Mouse (Mus musculus) intestine, embryonic 14.5 days (tissue): ENCODE data around the gene St8sia1. TPM values are rescaled to one million over a fixed set of nuclear protein-coding genes. Genes with fewer than 3 reads are reported as not detected.

Experiments used
- ATAC-seq: fragments of 200-750 bp; cut with Nextera tagmentation; replicated peaks from 2 replicates; pipeline ENCODE4 v1.8.0; 2017; ENCODE audit warnings: low read depth, moderate number of reproducible peaks, moderate TSS enrichment, moderate library complexity; ENCODE audit not compliant: low FRiP score, low TSS enrichment
- DNase-seq: peaks from one replicate; pipeline ENCODE4 v3.0.0-alpha.2; 2018; ENCODE audit warnings: low spot score
- H3K27ac ChIP-seq: fragments of 300-500 bp; sonication (generic); 2 replicates; pipeline ENCODE4 v1.5.1; 2014; ENCODE audit warnings: low read depth, mild to moderate bottlenecking, control low read depth
- H3K27me3 ChIP-seq: fragments of 300-500 bp; sonication (generic); replicated peaks from 2 replicates; pipeline ENCODE4 v1.6.1; 2014; ENCODE audit warnings: low read length, control low read depth; ENCODE audit not compliant: control insufficient read depth, insufficient read depth
- H3K36me3 ChIP-seq: fragments of 300-500 bp; sonication (generic); 2 replicates; pipeline ENCODE4 v1.6.1; 2014; ENCODE audit warnings: low read length, control low read depth; ENCODE audit not compliant: control insufficient read depth, insufficient read depth
- H3K4me1 ChIP-seq: fragments of 300-500 bp; sonication (generic); replicated peaks from 2 replicates; pipeline ENCODE4 v1.6.1; 2014; ENCODE audit warnings: low read length, control low read depth, mixed read lengths; ENCODE audit not compliant: control insufficient read depth, insufficient read depth
- H3K4me2 ChIP-seq: fragments of 300-500 bp; sonication (generic); 2 replicates; pipeline ENCODE4 v1.6.1; 2014; ENCODE audit warnings: low read length
- H3K4me3 ChIP-seq: fragments of 300-500 bp; sonication (generic); 2 replicates; pipeline ENCODE4 v1.5.1; 2014; ENCODE audit warnings: low read depth, low read length, control low read depth, mixed read lengths
- H3K9ac ChIP-seq: fragments of 300-500 bp; sonication (generic); 2 replicates; pipeline ENCODE4 v1.6.1; 2014; ENCODE audit warnings: mild to moderate bottlenecking, low read length
- H3K9me3 ChIP-seq: fragments of 300-500 bp; sonication (generic); 2 replicates; pipeline ENCODE4 v1.6.1; 2016; ENCODE audit warnings: low read length, control low read depth; ENCODE audit not compliant: control insufficient read depth
- WGBS: fragments of 180-500 bp; shearing (Covaris S2); extraction: QIAGEN DNeasy Blood & Tissue Kit; methylation state at CpG from one replicate; pipeline ENCODE4 v1.1.7; 2014; 5-methylcytosine and 5-hydroxymethylcytosine counted together
- polyA plus RNA-seq: library from polyadenylated mRNA; unstranded; fragments of >200 nt; fragmentation: Nextera tagmentation; extraction: Ambion mirVana; gene quantifications from 2 replicates; pipeline ENCODE4 v1.2.1, GENCODE M21; 2014

St8sia1 gene
- polyA plus RNA-seq, 1 experiment from 2014 or later, result 1.8 TPM

DNA sequence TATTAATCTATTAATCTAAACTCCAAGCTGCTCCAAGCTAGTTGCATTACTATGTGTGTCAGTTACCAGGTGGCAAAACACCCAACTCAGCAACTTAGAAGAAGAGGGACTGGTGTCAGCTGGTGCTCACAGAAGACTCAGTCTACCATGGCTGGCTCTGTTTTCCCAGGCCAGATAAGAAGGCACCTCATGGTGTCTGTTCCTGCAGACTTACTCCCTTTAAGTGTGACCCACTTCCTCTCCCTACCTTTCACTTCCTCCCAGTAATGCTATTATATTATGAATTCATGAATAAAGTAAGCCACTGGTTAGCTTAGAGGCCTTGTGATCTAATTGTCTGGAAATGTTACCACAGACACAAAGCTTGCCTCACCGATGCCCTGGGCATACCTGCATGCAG is 3.2 kb upstream of the St8sia1 start:
- no peaks in the 10 kb centered on the region for H3K36me3 ChIP-seq
- DNase-seq, result no peak
- no peak for ATAC-seq
- no peak overlapping the region for H3K27ac ChIP-seq
- H3K27me3 ChIP-seq, result peaks cover 3% of the 10 kb centered on the region; the same call in 1 of the 2 replicates
- peaks cover 7% of the 10 kb centered on the region for H3K4me1 ChIP-seq
- no peak overlapping the region for H3K4me2 ChIP-seq
- H3K9me3 ChIP-seq, result no peaks in the 10 kb centered on the region
- H3K4me3 ChIP-seq, result no peak overlapping the region
- 90% methylated on average over 1 of the region's 1 CpGs for WGBS
- no peak overlapping the region for H3K9ac ChIP-seq

DNA sequence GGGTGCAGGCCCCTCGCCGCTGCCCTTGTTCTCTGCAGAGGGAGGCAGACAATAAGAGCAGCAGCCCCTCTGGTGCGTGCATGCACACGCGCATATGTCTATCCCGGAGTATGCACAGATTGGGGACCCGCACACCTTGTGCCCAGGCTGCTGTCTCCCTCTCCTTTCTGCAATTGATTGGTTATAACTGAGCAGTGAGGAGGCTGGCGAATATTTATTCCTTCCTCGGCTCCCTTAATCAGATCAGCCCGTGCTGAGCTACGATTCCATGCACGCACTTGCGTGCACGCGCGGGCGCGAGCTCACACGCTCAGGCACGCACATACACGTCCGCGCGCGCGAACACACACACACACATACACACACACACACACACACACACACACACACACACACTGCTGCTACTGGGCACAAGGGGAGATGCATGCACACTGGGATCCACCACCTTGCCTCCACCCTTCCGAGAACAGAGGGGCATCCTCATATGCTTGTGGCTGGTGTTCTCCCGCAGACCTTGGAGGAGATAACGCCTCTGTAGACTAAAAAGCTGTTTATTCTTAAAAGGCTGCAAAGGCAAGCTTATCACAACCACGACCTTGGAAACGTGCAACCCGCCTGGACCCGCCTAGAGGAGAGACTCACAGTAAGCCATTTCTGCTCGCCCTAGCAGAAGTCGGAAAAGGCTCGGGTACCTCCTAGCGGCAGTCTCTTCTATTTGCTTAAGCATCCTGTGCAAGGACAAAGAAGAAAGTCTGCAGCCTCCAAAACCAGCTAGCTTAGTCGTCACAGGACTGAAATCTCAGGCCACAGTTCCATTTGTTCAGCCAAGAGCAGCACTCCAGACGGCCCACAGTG is 506 bp upstream of the St8sia1 start:
- Histone ChIP-seq H3K4me3 (peak overlapping the region; percentile 51), H3K27ac (peak overlapping the region; percentile 66)
- WGBS, result under 1% methylated on average over 39 of the region's 39 CpGs

DNA sequence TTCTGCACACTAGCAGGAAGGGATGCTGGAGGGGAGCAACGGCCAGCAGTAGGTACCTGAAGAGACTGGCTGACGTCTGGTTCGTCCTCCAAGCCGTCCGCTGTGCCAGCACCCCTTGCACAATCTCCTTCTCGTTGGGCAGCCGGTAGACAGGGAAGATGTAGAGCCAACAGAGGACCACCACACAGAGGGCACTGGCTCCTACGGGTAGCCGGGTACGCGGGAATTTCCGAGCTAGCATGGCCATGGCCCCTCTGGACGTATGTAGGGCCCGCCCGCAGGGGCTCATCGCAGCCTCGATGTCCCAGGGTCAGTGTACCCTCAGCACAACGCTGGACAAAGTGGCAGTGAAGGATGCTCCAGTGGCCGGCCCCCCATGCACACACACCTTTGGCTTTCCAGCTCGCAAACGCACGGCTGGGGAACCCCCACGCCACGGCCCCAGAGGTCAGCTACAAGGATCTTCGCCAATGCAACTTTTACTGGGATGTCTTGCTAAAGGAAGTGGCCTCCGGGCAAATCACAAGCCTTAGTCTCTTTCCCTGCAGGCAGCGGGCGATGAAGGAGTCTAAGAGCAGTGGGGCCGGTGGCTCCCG is 674 bp downstream of the St8sia1 start:
- Histone ChIP-seq H3K9ac (peak overlapping the region; percentile 56), H3K27ac (peak overlapping the region; percentile 66; the same call in 1 of the 2 replicates), H3K27me3 (peaks cover 3% of the 10 kb centered on the region; the same call in 1 of the 2 replicates), H3K4me1 (peaks cover 16% of the 10 kb centered on the region), H3K4me3 (peak overlapping the region; percentile 51), H3K4me2 (peak overlapping the region; percentile 69), H3K9me3 (no peaks in the 10 kb centered on the region), H3K36me3 (no peaks in the 10 kb centered on the region)
- 21% methylated on average over 30 of the region's 30 CpGs for WGBS
- no peak for DNase-seq
- no peak for ATAC-seq

More for the DNA sequence above, 506 bp upstream of the St8sia1 start:
- peaks cover 3% of the 10 kb centered on the region; the same call in 1 of the 2 replicates for H3K27me3 ChIP-seq
- no peaks in the 10 kb centered on the region for H3K36me3 ChIP-seq
- DNase-seq (peak; percentile 86), ATAC-seq (peak; percentile 76)
- H3K9me3 ChIP-seq, result no peaks in the 10 kb centered on the region
- H3K4me2 ChIP-seq, result peak overlapping the region; percentile 69
- H3K4me1 ChIP-seq, result peaks cover 16% of the 10 kb centered on the region
- H3K9ac ChIP-seq, result peak overlapping the region; percentile 56

DNA sequence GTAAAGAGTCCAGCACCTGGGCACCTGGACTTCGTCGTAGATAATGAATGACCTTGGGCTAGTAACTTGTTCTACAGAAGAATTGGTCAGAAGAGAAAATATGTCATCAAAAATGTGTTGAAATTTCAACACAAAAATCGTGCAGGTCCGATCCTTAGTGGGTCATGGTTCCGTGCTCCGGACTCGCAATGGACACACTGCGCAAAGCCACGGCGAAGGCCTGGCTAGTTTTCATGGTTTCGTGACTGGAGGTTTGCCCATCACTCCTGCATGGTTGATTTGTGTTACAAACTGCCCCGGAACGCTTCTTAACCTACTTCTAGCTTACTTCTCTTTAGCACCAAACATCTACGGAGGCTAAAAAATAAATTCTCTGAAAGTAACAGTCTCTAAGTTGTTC is 1.4 kb downstream of the St8sia1 start:
- Histone ChIP-seq H3K4me2 (peak overlapping the region; percentile 69), H3K27ac (no peak overlapping the region), H3K4me3 (peak overlapping the region; percentile 51; the same call in 1 of the 2 replicates), H3K9me3 (no peaks in the 10 kb centered on the region), H3K9ac (no peak overlapping the region), H3K4me1 (peaks cover 16% of the 10 kb centered on the region), H3K27me3 (peaks cover 3% of the 10 kb centered on the region; the same call in 1 of the 2 replicates), H3K36me3 (no peaks in the 10 kb centered on the region)
- 84% methylated on average over 14 of the region's 14 CpGs for WGBS
- DNase-seq (no peak), ATAC-seq (no peak)

DNA sequence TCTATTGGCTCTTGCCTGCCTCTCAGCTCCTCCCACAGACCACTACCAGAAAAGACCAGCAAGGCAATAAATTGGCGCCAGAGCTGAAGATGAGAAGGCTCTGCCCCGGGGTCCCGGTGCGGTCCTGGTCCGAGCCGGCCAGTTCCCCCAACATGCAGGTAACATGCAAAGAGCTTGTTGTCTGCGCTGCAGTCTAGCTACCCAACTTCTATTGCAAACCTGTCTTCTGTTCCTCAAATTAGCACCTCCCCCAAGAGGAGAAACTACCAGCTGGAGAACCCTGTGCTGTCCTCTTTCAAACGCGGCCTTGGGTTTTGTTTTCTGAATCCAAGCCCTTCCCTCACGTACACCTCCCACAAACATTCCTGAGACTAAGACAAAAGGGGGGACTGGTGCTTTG is 1.8 kb downstream of the St8sia1 start:
- no peak for DNase-seq
- peaks cover 3% of the 10 kb centered on the region; the same call in 1 of the 2 replicates for H3K27me3 ChIP-seq
- peak overlapping the region; percentile 69 for H3K4me2 ChIP-seq
- no peaks in the 10 kb centered on the region for H3K9me3 ChIP-seq
- peaks cover 16% of the 10 kb centered on the region for H3K4me1 ChIP-seq
- H3K36me3 ChIP-seq, result no peaks in the 10 kb centered on the region
- H3K4me3 ChIP-seq, result peak overlapping the region; percentile 51; the same call in 1 of the 2 replicates
- WGBS, result 59% methylated on average over 10 of the region's 10 CpGs
- no peak overlapping the region for H3K27ac ChIP-seq
- no peak overlapping the region for H3K9ac ChIP-seq
- no peak for ATAC-seq

DNA sequence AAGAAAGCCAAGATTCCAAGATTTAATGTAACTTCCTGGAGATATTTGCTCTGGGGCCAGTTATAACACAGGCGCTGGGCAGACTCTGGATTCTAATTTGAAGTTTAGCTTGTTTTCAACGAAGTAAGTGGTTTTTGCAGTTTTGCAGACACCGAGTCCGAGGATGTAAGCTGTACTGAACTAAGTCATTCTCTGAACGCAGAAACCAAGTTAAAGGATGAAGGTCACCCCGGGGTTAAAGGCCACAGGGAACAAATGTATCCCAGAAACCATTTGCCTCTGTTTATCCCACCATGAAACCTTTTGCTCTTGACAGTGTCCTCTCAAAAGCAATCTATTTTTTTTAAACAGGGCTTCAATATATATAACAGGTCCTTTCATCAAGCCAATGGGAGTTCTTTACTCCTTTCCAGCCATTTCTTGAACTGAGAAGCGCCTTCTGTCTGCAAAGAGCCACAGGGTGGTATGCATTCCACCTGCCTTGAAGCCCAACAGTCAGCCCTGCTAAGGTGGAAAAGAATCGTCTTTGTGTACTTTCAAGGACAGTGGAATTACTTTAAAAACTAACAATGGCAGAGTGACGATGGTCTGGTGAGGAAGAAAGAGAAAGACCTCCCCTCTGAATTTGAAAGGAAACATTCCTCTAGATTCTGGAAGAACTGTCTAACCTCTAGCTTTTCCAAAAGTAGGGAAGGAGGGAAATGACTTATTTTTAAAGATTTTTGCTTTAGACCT is 2.4 kb downstream of the St8sia1 start:
- H3K9me3 ChIP-seq, result no peaks in the 10 kb centered on the region
- peak overlapping the region; percentile 51; the same call in 1 of the 2 replicates for H3K4me3 ChIP-seq
- H3K27me3 ChIP-seq, result peaks cover 3% of the 10 kb centered on the region; the same call in 1 of the 2 replicates
- no peak for DNase-seq
- H3K36me3 ChIP-seq, result no peaks in the 10 kb centered on the region
- peak overlapping the region; percentile 69 for H3K4me2 ChIP-seq
- peaks cover 16% of the 10 kb centered on the region for H3K4me1 ChIP-seq
- H3K27ac ChIP-seq, result no peak overlapping the region
- no peak overlapping the region for H3K9ac ChIP-seq
- WGBS, result 57% methylated on average over 9 of the region's 9 CpGs
- no peak for ATAC-seq

DNA sequence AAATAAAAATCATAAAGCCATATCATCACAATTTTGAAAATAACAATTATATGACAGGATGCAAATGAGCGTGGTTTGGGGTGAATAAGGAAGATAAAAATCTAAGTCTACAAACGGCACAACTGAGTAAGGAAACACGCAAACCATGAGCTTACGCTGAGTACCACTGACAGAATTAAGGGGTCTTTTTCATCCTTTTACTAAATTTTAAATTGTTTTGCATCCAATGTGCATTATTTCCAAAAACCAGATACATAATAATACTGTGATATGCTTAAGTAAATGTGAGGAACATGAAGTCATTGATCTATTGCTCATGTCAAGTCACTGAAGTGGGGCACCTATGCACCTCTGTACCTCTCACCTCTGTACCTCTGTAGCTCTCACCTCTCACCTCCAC is 7.7 kb downstream of the St8sia1 start:
- Histone ChIP-seq H3K9me3 (no peaks in the 10 kb centered on the region), H3K36me3 (no peaks in the 10 kb centered on the region), H3K4me1 (peaks cover 6% of the 10 kb centered on the region; the same call in 1 of the 2 replicates), H3K4me2 (no peak overlapping the region), H3K27ac (no peak overlapping the region), H3K4me3 (no peak overlapping the region), H3K9ac (no peak overlapping the region), H3K27me3 (no peaks in the 10 kb centered on the region)
- ATAC-seq (no peak), DNase-seq (no peak)
- 91% methylated on average over 4 of the region's 4 CpGs for WGBS

DNA sequence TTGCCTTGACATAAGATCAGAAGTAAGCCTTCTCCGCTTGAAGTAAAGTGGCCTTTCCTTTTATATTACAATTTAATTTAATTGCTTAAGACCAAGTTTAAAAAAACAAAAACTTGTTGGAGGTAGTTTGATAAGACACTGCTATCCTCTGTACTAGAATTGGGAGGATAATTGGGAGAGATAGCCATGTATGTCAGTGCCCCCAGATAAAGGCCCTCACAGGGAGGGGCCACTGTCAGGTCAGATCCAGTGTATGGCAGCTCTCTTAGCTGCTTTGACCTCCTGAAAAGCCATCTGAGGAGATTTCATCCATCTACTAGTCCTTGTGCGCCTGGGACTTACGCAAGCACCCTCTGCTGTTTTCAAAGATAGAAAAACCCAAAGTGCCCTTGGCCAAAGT is 9.0 kb downstream of the St8sia1 start:
- Histone ChIP-seq H3K4me1 (no peaks in the 10 kb centered on the region), H3K27me3 (no peaks in the 10 kb centered on the region), H3K36me3 (no peaks in the 10 kb centered on the region), H3K4me3 (no peak overlapping the region), H3K27ac (no peak overlapping the region), H3K9ac (no peak overlapping the region), H3K9me3 (no peaks in the 10 kb centered on the region), H3K4me2 (no peak overlapping the region)
- WGBS, result 88% methylated on average over 3 of the region's 3 CpGs
- DNase-seq (no peak), ATAC-seq (no peak)
